Mouse (Mus musculus) liver, embryonic 11.5 days (tissue): ENCODE results near the gene Ess2. TPM values are rescaled to one million over a fixed set of nuclear protein-coding genes. Genes with fewer than 3 reads are reported as not detected.

Experiments
- ATAC-seq: fragments of 200-750 bp; cut with Nextera tagmentation; replicated peaks from 2 replicates; pipeline ENCODE4 v1.8.0; 2017; ENCODE audit warnings: moderate number of reproducible peaks, mild to moderate bottlenecking, moderate TSS enrichment, moderate library complexity; ENCODE audit not compliant: low FRiP score
- DNase-seq: peaks from one replicate; pipeline ENCODE4 v3.0.0-alpha.2; 2017; ENCODE audit warnings: low spot score
- H3K27ac ChIP-seq: fragments of 300-500 bp; sonication (generic); 2 replicates; pipeline ENCODE4 v1.5.1; 2014; ENCODE audit warnings: mild to moderate bottlenecking, low read depth, low read length, control low read depth
- H3K27me3 ChIP-seq: fragments of 300-500 bp; sonication (generic); replicated peaks from 2 replicates; pipeline ENCODE4 v1.6.1; 2014; ENCODE audit warnings: low read length, mixed read lengths; ENCODE audit not compliant: control insufficient read depth, insufficient read depth
- H3K36me3 ChIP-seq: fragments of 300-500 bp; sonication (generic); 2 replicates; pipeline ENCODE4 v1.6.1; 2014; ENCODE audit warnings: mild to moderate bottlenecking, low read length, moderate library complexity, mixed read lengths; ENCODE audit not compliant: control insufficient read depth, insufficient read depth
- H3K4me1 ChIP-seq: fragments of 300-500 bp; sonication (generic); replicated peaks from 2 replicates; pipeline ENCODE4 v1.6.1; 2014; ENCODE audit warnings: low read length, mixed read lengths; ENCODE audit not compliant: control insufficient read depth, insufficient read depth
- H3K4me2 ChIP-seq: fragments of 300-500 bp; sonication (generic); 2 replicates; pipeline ENCODE4 v1.6.1; 2014; ENCODE audit warnings: mild to moderate bottlenecking, control low read depth, moderate library complexity
- H3K4me3 ChIP-seq: fragments of 300-500 bp; sonication (generic); 2 replicates; pipeline ENCODE4 v1.5.1; 2014; ENCODE audit warnings: low read depth, low read length, control low read depth
- H3K9ac ChIP-seq: fragments of 300-500 bp; sonication (generic); 2 replicates; pipeline ENCODE4 v1.6.1; 2014; ENCODE audit warnings: low read depth, low read length, control low read depth
- H3K9me3 ChIP-seq: fragments of 300-500 bp; sonication (generic); 2 replicates; pipeline ENCODE4 v1.6.1; 2016; ENCODE audit warnings: low read length, inconsistent platforms, mixed read lengths; ENCODE audit not compliant: control insufficient read depth
- WGBS: fragments of 180-500 bp; shearing (Covaris S2); extraction: QIAGEN DNeasy Blood & Tissue Kit; methylation state at CpG from one replicate; pipeline ENCODE4 v1.1.7; 2014; 5-methylcytosine and 5-hydroxymethylcytosine counted together
- polyA plus RNA-seq: library from polyadenylated mRNA; unstranded; fragments of >200 nt; fragmentation: Nextera tagmentation; extraction: Ambion mirVana; gene quantifications from 2 replicates; pipeline ENCODE4 v1.2.1, GENCODE M21; 2014

Gene Ess2
- polyA plus RNA-seq, 1 experiment from 2014 or later: 26.4 TPM

GRCm38 (mm10) chr16:17938821-17939220, 27.7 kb upstream of the Ess2 start:
- no peaks in the 10 kb centered on the region for H3K27me3 ChIP-seq
- peaks cover 21% of the 10 kb centered on the region for H3K4me1 ChIP-seq
- H3K9me3 ChIP-seq: no peaks in the 10 kb centered on the region
- peak overlapping the region; percentile 6 for H3K4me2 ChIP-seq
- ATAC-seq (peak; percentile 92), DNase-seq (peak; percentile 78)
- peak overlapping the region; percentile 63 for H3K27ac ChIP-seq
- H3K36me3 ChIP-seq: no peaks in the 10 kb centered on the region
- WGBS: 6% methylated on average over 7 of the region's 7 CpGs
- peak overlapping the region; percentile 11 for H3K9ac ChIP-seq
- no peak overlapping the region for H3K4me3 ChIP-seq

- ATAC-seq (no peak), DNase-seq (no peak)
- Histone ChIP-seq H3K4me3 (no peak overlapping the region), H3K4me1 (peaks cover 22% of the 10 kb centered on the region), H3K36me3 (no peaks in the 10 kb centered on the region), H3K27ac (peak overlapping the region; percentile 63), H3K4me2 (peak overlapping the region; percentile 6), H3K27me3 (no peaks in the 10 kb centered on the region), H3K9ac (no peak overlapping the region; the same call in 1 of the 2 replicates), H3K9me3 (no peaks in the 10 kb centered on the region)
- WGBS: 42% methylated on average over 7 of the region's 7 CpGs
Measured at GRCm38 (mm10) chr16:17938187-17938586, 27.0 kb upstream of the Ess2 start.

- Histone ChIP-seq H3K27me3 (no peaks in the 10 kb centered on the region), H3K4me2 (no peak overlapping the region), H3K36me3 (no peaks in the 10 kb centered on the region), H3K4me3 (no peak overlapping the region), H3K4me1 (peaks cover 22% of the 10 kb centered on the region), H3K9me3 (no peaks in the 10 kb centered on the region), H3K9ac (no peak overlapping the region), H3K27ac (no peak overlapping the region)
- 83% methylated on average over 10 of the region's 10 CpGs for WGBS
- DNase-seq (no peak), ATAC-seq (no peak)
Measured at GRCm38 (mm10) chr16:17936776-17937175, 25.6 kb upstream of the Ess2 start.

GRCm38 (mm10) chr16:17934445-17934910, 23.3 kb upstream of the Ess2 start:
- Histone ChIP-seq H3K4me3 (no peak overlapping the region), H3K4me1 (peaks cover 22% of the 10 kb centered on the region), H3K9me3 (no peaks in the 10 kb centered on the region), H3K4me2 (no peak overlapping the region), H3K27ac (peak overlapping the region; percentile 90), H3K36me3 (no peaks in the 10 kb centered on the region), H3K9ac (peak overlapping the region; percentile 56), H3K27me3 (no peaks in the 10 kb centered on the region)
- WGBS: 43% methylated on average over 3 of the region's 3 CpGs
- DNase-seq (no peak), ATAC-seq (no peak)

GRCm38 (mm10) chr16:17933594-17934444, 22.7 kb upstream of the Ess2 start:
- 46% methylated on average over 9 of the region's 9 CpGs for WGBS
- no peak for DNase-seq
- Histone ChIP-seq H3K4me2 (peak overlapping the region; percentile 26), H3K36me3 (no peaks in the 10 kb centered on the region), H3K4me3 (no peak overlapping the region), H3K27me3 (no peaks in the 10 kb centered on the region), H3K9ac (peak overlapping the region; percentile 56), H3K9me3 (no peaks in the 10 kb centered on the region), H3K4me1 (peaks cover 25% of the 10 kb centered on the region), H3K27ac (peak overlapping the region; percentile 90)
- peak; percentile 82 for ATAC-seq

GRCm38 (mm10) chr16:17931906-17932460, 20.8 kb upstream of the Ess2 start:
- WGBS: 73% methylated on average over 5 of the region's 5 CpGs
- H3K27ac ChIP-seq: no peak overlapping the region
- peaks cover 16% of the 10 kb centered on the region for H3K4me1 ChIP-seq
- H3K9ac ChIP-seq: no peak overlapping the region
- H3K4me2 ChIP-seq: no peak overlapping the region
- ATAC-seq (no peak), DNase-seq (no peak)
- no peaks in the 10 kb centered on the region for H3K9me3 ChIP-seq
- H3K4me3 ChIP-seq: no peak overlapping the region
- no peaks in the 10 kb centered on the region for H3K36me3 ChIP-seq
- no peaks in the 10 kb centered on the region for H3K27me3 ChIP-seq

GRCm38 (mm10) chr16:17929631-17930030, 18.5 kb upstream of the Ess2 start:
- Histone ChIP-seq H3K4me1 (peaks cover 23% of the 10 kb centered on the region), H3K9me3 (no peaks in the 10 kb centered on the region), H3K36me3 (peaks cover 13% of the 10 kb centered on the region), H3K9ac (peak overlapping the region; percentile 88), H3K4me2 (no peak overlapping the region), H3K27ac (peak overlapping the region; percentile 98; the same call in 1 of the 2 replicates), H3K27me3 (no peaks in the 10 kb centered on the region), H3K4me3 (no peak overlapping the region)
- no peak for ATAC-seq
- WGBS: 73% methylated on average over 2 of the region's 2 CpGs
- DNase-seq: no peak

- WGBS: 24% methylated on average over 2 of the region's 2 CpGs
- no peak for ATAC-seq
- Histone ChIP-seq H3K27me3 (no peaks in the 10 kb centered on the region), H3K36me3 (peaks cover 13% of the 10 kb centered on the region), H3K4me3 (peak overlapping the region; percentile 91; the same call in 1 of the 2 replicates), H3K4me2 (peak overlapping the region; percentile 95), H3K4me1 (peaks cover 20% of the 10 kb centered on the region), H3K9me3 (no peaks in the 10 kb centered on the region), H3K9ac (peak overlapping the region; percentile 88), H3K27ac (peak overlapping the region; percentile 98)
- DNase-seq: no peak
Measured at GRCm38 (mm10) chr16:17929211-17929610, 18.1 kb upstream of the Ess2 start.
